Comparison of ENCODE assay signal across 25 mouse cellular contexts in genomic region chr2:166257666-166258065, GRCm38 (mm10).
A peak's percentile ranks its signal among the peaks of the same experiment; 100 is the strongest.
DNase-seq lines count a peak whose midpoint lies in the region; ATAC-seq lines count a peak whose summit lies in the region.
"Had no signal": no experiment of that assay in that cellular context is flagged by ENCODE, and none has a peak within 500 bp of the region (broad histone marks: within the 10 kb centered on the region; RNA-seq: fewer than 3 reads in every experiment).

No protein-coding gene starts in this region.

- H3K9me3 ChIP-seq in forebrain, embryonic 10.5 days, result peaks cover 4% of the 10 kb centered on the region; the same call in 1 of the 2 replicates
- no peaks in the 10 kb centered on the region for H3K9me3 ChIP-seq in forebrain, embryonic 14.5 days (replicated peaks; ENCODE audit: control insufficient read depth, low read length)
- no peaks in the 10 kb centered on the region for H3K9me3 ChIP-seq in midbrain, embryonic 12.5 days
- H3K9me3 ChIP-seq in midbrain, embryonic 11.5 days (ENCODE audit: control insufficient read depth, low read length), result no peaks in the 10 kb centered on the region
- no peaks in the 10 kb centered on the region for H3K9me3 ChIP-seq in embryonic facial prominence, embryonic 12.5 days
- H3K9me3 ChIP-seq: forebrain, embryonic 15.5 days; heart, embryonic 10.5 days; heart, embryonic 13.5 days; hindbrain, embryonic 13.5 days had no signal

- peaks cover 67% of the 10 kb centered on the region for H3K4me1 ChIP-seq in forebrain, embryonic 10.5 days
- peaks cover 11% of the 10 kb centered on the region; the same call in 1 of the 2 replicates for H3K4me1 ChIP-seq in forebrain, embryonic 14.5 days (ENCODE audit: control insufficient read depth, insufficient read depth, low read length)
- peaks cover 26% of the 10 kb centered on the region for H3K4me1 ChIP-seq in midbrain, embryonic 12.5 days
- peaks cover 17% of the 10 kb centered on the region for H3K4me1 ChIP-seq in midbrain, embryonic 11.5 days (ENCODE audit: control insufficient read depth, insufficient read depth, low read length)
- H3K4me1 ChIP-seq in embryonic facial prominence, embryonic 12.5 days, result peaks cover 42% of the 10 kb centered on the region

- H3K27me3 ChIP-seq in forebrain, embryonic 10.5 days (ENCODE audit: poor library complexity, severe bottlenecking), result peaks cover 34% of the 10 kb centered on the region
- no peaks in the 10 kb centered on the region for H3K27me3 ChIP-seq in forebrain, embryonic 14.5 days (replicated peaks; ENCODE audit: control insufficient read depth, insufficient read depth, low read length)
- peaks cover 34% of the 10 kb centered on the region for H3K27me3 ChIP-seq in midbrain, embryonic 12.5 days
- peaks cover 2% of the 10 kb centered on the region; the same call in 1 of the 2 replicates for H3K27me3 ChIP-seq in midbrain, embryonic 11.5 days (ENCODE audit: control insufficient read depth, insufficient read depth, low read length)
- H3K27me3 ChIP-seq in embryonic facial prominence, embryonic 12.5 days, result no peaks in the 10 kb centered on the region
- H3K27me3 ChIP-seq: forebrain, embryonic 15.5 days; heart, embryonic 13.5 days had no signal

- DNase-seq in forebrain, embryonic 10.5 days (ENCODE audit: extremely low spot score, low spot score), result no peak
- DNase-seq in forebrain, embryonic 14.5 days (ENCODE audit: low spot score), result no peak
- no peak for DNase-seq in midbrain, embryonic 11.5 days (ENCODE audit: low spot score, missing footprints)
- DNase-seq in ES-CJ7 (ENCODE audit: low read depth, low spot score), result peak; percentile 76
- no peak for DNase-seq in left cerebral cortex, adult 18-20 months (ENCODE audit: low spot score in 2 of 2)
- no peak for DNase-seq in left cerebral cortex, adult 9 months (ENCODE audit: low spot score in 2 of 2)
- DNase-seq: adrenal gland, adult 2 months; adrenal gland, postnatal 14 days; cerebellum, adult 11 months; cerebellum, adult 2 months; cerebellum, adult 9-11 months; cerebellum, postnatal 25 days; gastrocnemius, postnatal 25 days; heart, adult 18-20 months; heart, postnatal 14 days; heart, postnatal 4 days had no signal

- 58% methylated on average over 4 of the region's 4 CpGs for WGBS in forebrain, embryonic 10.5 days
- WGBS in forebrain, embryonic 14.5 days, result 65% methylated on average over 4 of the region's 4 CpGs
- 63% methylated on average over 4 of the region's 4 CpGs for WGBS in midbrain, embryonic 12.5 days
- WGBS in midbrain, embryonic 11.5 days, result 66% methylated on average over 4 of the region's 4 CpGs
- 55% methylated on average over 4 of the region's 4 CpGs for WGBS in embryonic facial prominence, embryonic 12.5 days

- no peak overlapping the region for H3K4me3 ChIP-seq in forebrain, embryonic 10.5 days
- H3K4me3 ChIP-seq in forebrain, embryonic 14.5 days (ENCODE audit: low read depth, low read length), result no peak overlapping the region
- no peak overlapping the region for H3K4me3 ChIP-seq in midbrain, embryonic 12.5 days
- no peak overlapping the region for H3K4me3 ChIP-seq in midbrain, embryonic 11.5 days (ENCODE audit: low read depth, low read length)
- H3K4me3 ChIP-seq in embryonic facial prominence, embryonic 12.5 days, result no peak overlapping the region
- H3K4me3 ChIP-seq: forebrain, embryonic 15.5 days; heart, embryonic 10.5 days; heart, embryonic 13.5 days; hindbrain, embryonic 13.5 days had no signal

- H3K9ac ChIP-seq in forebrain, embryonic 14.5 days (ENCODE audit: low read length), result no peak overlapping the region
- H3K9ac ChIP-seq in midbrain, embryonic 12.5 days (replicated peaks), result no peak overlapping the region
- H3K9ac ChIP-seq in midbrain, embryonic 11.5 days (ENCODE audit: low read length), result no peak overlapping the region
- no peak overlapping the region for H3K9ac ChIP-seq in embryonic facial prominence, embryonic 12.5 days
- H3K9ac ChIP-seq: forebrain, embryonic 15.5 days; hindbrain, embryonic 13.5 days had no signal

- H3K4me2 ChIP-seq in forebrain, embryonic 14.5 days (ENCODE audit: low read length), result no peak overlapping the region
- no peak overlapping the region for H3K4me2 ChIP-seq in midbrain, embryonic 12.5 days (replicated peaks)
- H3K4me2 ChIP-seq in midbrain, embryonic 11.5 days, result no peak overlapping the region
- no peak overlapping the region for H3K4me2 ChIP-seq in embryonic facial prominence, embryonic 12.5 days (replicated peaks)
- H3K4me2 ChIP-seq: forebrain, embryonic 15.5 days; hindbrain, embryonic 13.5 days had no signal

- peak overlapping the region; percentile 40; the same call in 1 of the 2 replicates for H3K27ac ChIP-seq in forebrain, embryonic 10.5 days
- no peak overlapping the region for H3K27ac ChIP-seq in forebrain, embryonic 14.5 days (ENCODE audit: low read depth, low read length)
- 0 out of 2 replicates have a peak overlapping the region, but pooled peaks have one; percentile 40 for H3K27ac ChIP-seq in midbrain, embryonic 12.5 days (replicated peaks)
- H3K27ac ChIP-seq in midbrain, embryonic 11.5 days (ENCODE audit: low read depth, low read length), result no peak overlapping the region
- 0 out of 2 replicates have a peak overlapping the region, but pooled peaks have one; percentile 43 for H3K27ac ChIP-seq in embryonic facial prominence, embryonic 12.5 days
- H3K27ac ChIP-seq: heart, embryonic 13.5 days; hindbrain, embryonic 13.5 days had no signal

- ATAC-seq in forebrain, embryonic 14.5 days, result no peak
- no peak for ATAC-seq in midbrain, embryonic 12.5 days (ENCODE audit: low FRiP score, low read depth)
- ATAC-seq in midbrain, embryonic 11.5 days (ENCODE audit: low FRiP score), result no peak
- ATAC-seq in embryonic facial prominence, embryonic 12.5 days (ENCODE audit: insufficient number of reproducible peaks, insufficient read depth, low FRiP score, low TSS enrichment), result no peak
- ATAC-seq: forebrain, embryonic 15.5 days; hindbrain, embryonic 16.5 days; Patski had no signal

- H3K36me3 ChIP-seq in forebrain, embryonic 10.5 days (replicated peaks), result no peaks in the 10 kb centered on the region
- no peaks in the 10 kb centered on the region for H3K36me3 ChIP-seq in forebrain, embryonic 14.5 days (ENCODE audit: control insufficient read depth, insufficient read depth, low read length)
- no peaks in the 10 kb centered on the region for H3K36me3 ChIP-seq in midbrain, embryonic 12.5 days
- no peaks in the 10 kb centered on the region for H3K36me3 ChIP-seq in midbrain, embryonic 11.5 days (ENCODE audit: control insufficient read depth, insufficient read depth, low read length)
- no peaks in the 10 kb centered on the region for H3K36me3 ChIP-seq in embryonic facial prominence, embryonic 12.5 days
- H3K36me3 ChIP-seq: forebrain, embryonic 15.5 days; G1E; heart, embryonic 10.5 days; heart, embryonic 13.5 days; hindbrain, embryonic 13.5 days had no signal

Comparison
In these comparisons a context has a peak if more than half of its experiments do, and no peak if none do; other contexts are left out.
1. H3K27ac ChIP-seq: peak in forebrain, embryonic 10.5 days (single experiment), midbrain, embryonic 12.5 days (single experiment) and embryonic facial prominence, embryonic 12.5 days (single experiment); none in forebrain, embryonic 14.5 days (single experiment) and midbrain, embryonic 11.5 days (single experiment).